Mouse (Mus musculus): Measurements from ENCODE around the gene Mtfr2.

DNA sequence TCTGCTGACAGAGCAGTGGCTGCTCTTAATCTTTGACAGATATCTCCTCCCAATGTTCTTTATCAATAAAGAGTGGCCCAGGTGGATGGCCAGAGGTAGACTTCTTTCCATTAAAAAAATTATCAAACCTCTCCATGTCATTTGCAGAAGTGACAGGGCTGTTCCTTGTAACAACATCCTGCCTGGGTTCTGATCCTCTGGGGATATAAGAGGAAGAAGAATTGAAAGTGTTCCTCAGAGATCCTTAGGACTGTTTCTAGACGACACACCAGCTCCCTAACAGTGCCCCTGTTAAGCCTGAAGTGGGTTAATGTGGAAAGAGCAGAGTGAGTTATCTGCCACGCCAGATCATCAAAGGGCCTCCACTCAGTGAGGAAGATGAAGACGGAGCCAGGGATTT, 43.0 kb downstream of the Mtfr2 start:
- TF ChIP-seq CTCF (IDR thresholded peaks at IDR 0.05; ENCODE audit: extremely low read depth, insufficient read depth, low read length) (no peak), POLR2A (IDR thresholded peaks at IDR 0.05; ENCODE audit: extremely low read depth, insufficient read depth, low read length) (no peak)
